Mouse (Mus musculus) heart, embryonic 16.5 days (tissue): ENCODE measurements around the gene Rps6kc1. TPM values are rescaled to one million over a fixed set of nuclear protein-coding genes. Genes with fewer than 3 reads are reported as not detected.
A peak's percentile ranks its signal among the peaks of the same experiment; 100 is the strongest.

Source experiments
- ATAC-seq: fragments of 200-750 bp; cut with Nextera tagmentation; replicated peaks from 2 replicates; pipeline ENCODE4 v1.8.0; 2017; ENCODE audit warnings: moderate number of reproducible peaks; ENCODE audit not compliant: insufficient read depth, low FRiP score; ENCODE audit errors: extremely low read depth
- H3K27ac ChIP-seq: fragments of 300-500 bp; sonication (generic); 2 replicates; pipeline ENCODE4 v1.5.1; 2014; ENCODE audit warnings: mild to moderate bottlenecking, low read length, control low read depth, moderate library complexity
- H3K27me3 ChIP-seq: fragments of 300-500 bp; sonication (generic); 2 replicates; pipeline ENCODE4 v1.6.1; 2014; ENCODE audit warnings: low read length, mixed read lengths; ENCODE audit not compliant: control insufficient read depth, insufficient read depth
- H3K36me3 ChIP-seq: fragments of 300-500 bp; sonication (generic); 2 replicates; pipeline ENCODE4 v1.6.1; 2014; ENCODE audit not compliant: control insufficient read depth, insufficient read depth
- H3K4me1 ChIP-seq: fragments of 300-500 bp; sonication (generic); 2 replicates; pipeline ENCODE4 v1.6.1; 2014; ENCODE audit warnings: low read length, mixed read lengths; ENCODE audit not compliant: control insufficient read depth, insufficient read depth
- H3K4me2 ChIP-seq: fragments of 300-500 bp; sonication (generic); 2 replicates; pipeline ENCODE4 v1.6.1; 2014; ENCODE audit warnings: low read depth, mild to moderate bottlenecking, control low read depth, low read length
- H3K4me3 ChIP-seq: fragments of 300-500 bp; sonication (generic); 2 replicates; pipeline ENCODE4 v1.5.1; 2014; ENCODE audit warnings: mild to moderate bottlenecking, control low read depth, low read length
- H3K9ac ChIP-seq: fragments of 300-500 bp; sonication (generic); 2 replicates; pipeline ENCODE4 v1.6.1; 2014; ENCODE audit warnings: low read length, control low read depth
- H3K9me3 ChIP-seq: fragments of 300-500 bp; sonication (generic); replicated peaks from 2 replicates; pipeline ENCODE4 v1.6.1; 2016; ENCODE audit warnings: low read length; ENCODE audit not compliant: control insufficient read depth
- WGBS: fragments of 180-500 bp; shearing (Covaris S2); extraction: QIAGEN DNeasy Blood & Tissue Kit; methylation state at CpG from one replicate; pipeline ENCODE4 v1.1.7; 2014; 5-methylcytosine and 5-hydroxymethylcytosine counted together
- polyA plus RNA-seq: library from polyadenylated mRNA; unstranded; fragments of >200 nt; fragmentation: Nextera tagmentation; extraction: Ambion mirVana; gene quantifications from 2 replicates; pipeline ENCODE4 v1.2.1, GENCODE M21; 2015

Rps6kc1 gene
- polyA plus RNA-seq, 1 experiment from 2014 or later: 10.3 TPM

GRCm38 (mm10) chr1:190667821-190668220, 243.7 kb downstream of the Rps6kc1 start:
- H3K27ac ChIP-seq: no peak overlapping the region
- WGBS: 96% methylated on average over 11 of the region's 11 CpGs
- no peak for ATAC-seq

GRCm38 (mm10) chr1:190667326-190667725, 244.2 kb downstream of the Rps6kc1 start:
- no peaks in the 10 kb centered on the region for H3K36me3 ChIP-seq
- H3K27ac ChIP-seq: no peak overlapping the region
- H3K4me3 ChIP-seq: no peak overlapping the region
- H3K9ac ChIP-seq: no peak overlapping the region
- no peak overlapping the region for H3K4me2 ChIP-seq
- no peaks in the 10 kb centered on the region for H3K27me3 ChIP-seq
- 75% methylated on average over 5 of the region's 5 CpGs for WGBS
- peaks cover 14% of the 10 kb centered on the region for H3K4me1 ChIP-seq
- H3K9me3 ChIP-seq: no peaks in the 10 kb centered on the region
- ATAC-seq: no peak

More at GRCm38 (mm10) chr1:190667821-190668220, 243.7 kb downstream of the Rps6kc1 start:
- H3K9me3 ChIP-seq: no peaks in the 10 kb centered on the region
- no peak overlapping the region for H3K9ac ChIP-seq
- H3K27me3 ChIP-seq: no peaks in the 10 kb centered on the region
- H3K36me3 ChIP-seq: no peaks in the 10 kb centered on the region
- H3K4me2 ChIP-seq: no peak overlapping the region
- H3K4me3 ChIP-seq: no peak overlapping the region
- H3K4me1 ChIP-seq: peaks cover 14% of the 10 kb centered on the region

- 90% methylated on average over 8 of the region's 8 CpGs for WGBS
- Histone ChIP-seq H3K9me3 (no peaks in the 10 kb centered on the region), H3K27me3 (no peaks in the 10 kb centered on the region), H3K27ac (no peak overlapping the region), H3K36me3 (no peaks in the 10 kb centered on the region), H3K4me1 (peaks cover 17% of the 10 kb centered on the region), H3K9ac (no peak overlapping the region), H3K4me2 (no peak overlapping the region), H3K4me3 (no peak overlapping the region)
- ATAC-seq: no peak
Observed at GRCm38 (mm10) chr1:190665490-190665875, 246.1 kb downstream of the Rps6kc1 start.

- H3K4me1 ChIP-seq: peaks cover 23% of the 10 kb centered on the region
- WGBS: 78% methylated on average over 21 of the region's 21 CpGs
Observed at GRCm38 (mm10) chr1:190664767-190665489, 246.6 kb downstream of the Rps6kc1 start.

GRCm38 (mm10) chr1:190663996-190664395, 247.6 kb downstream of the Rps6kc1 start:
- no peak overlapping the region for H3K27ac ChIP-seq
- H3K4me3 ChIP-seq: no peak overlapping the region
- H3K4me2 ChIP-seq: no peak overlapping the region
- no peaks in the 10 kb centered on the region for H3K27me3 ChIP-seq
- no peak for ATAC-seq
- H3K4me1 ChIP-seq: peaks cover 18% of the 10 kb centered on the region
- H3K9me3 ChIP-seq: no peaks in the 10 kb centered on the region
- no peaks in the 10 kb centered on the region for H3K36me3 ChIP-seq
- WGBS: 86% methylated on average over 4 of the region's 4 CpGs
- no peak overlapping the region for H3K9ac ChIP-seq

More at GRCm38 (mm10) chr1:190664767-190665489, 246.6 kb downstream of the Rps6kc1 start:
- ATAC-seq: no peak
- no peak overlapping the region for H3K4me2 ChIP-seq
- H3K27me3 ChIP-seq: no peaks in the 10 kb centered on the region
- no peak overlapping the region for H3K9ac ChIP-seq
- no peak overlapping the region for H3K4me3 ChIP-seq
- H3K36me3 ChIP-seq: no peaks in the 10 kb centered on the region
- H3K9me3 ChIP-seq: no peaks in the 10 kb centered on the region
- no peak overlapping the region for H3K27ac ChIP-seq

GRCm38 (mm10) chr1:190662736-190663135, 248.8 kb downstream of the Rps6kc1 start:
- Histone ChIP-seq H3K36me3 (no peaks in the 10 kb centered on the region), H3K27ac (no peak overlapping the region), H3K4me3 (no peak overlapping the region), H3K9me3 (no peaks in the 10 kb centered on the region), H3K9ac (no peak overlapping the region), H3K4me2 (no peak overlapping the region), H3K4me1 (peaks cover 11% of the 10 kb centered on the region; the same call in 1 of the 2 replicates), H3K27me3 (no peaks in the 10 kb centered on the region)
- no peak for ATAC-seq
- WGBS: 76% methylated on average over 5 of the region's 5 CpGs

GRCm38 (mm10) chr1:190661764-190662163, 249.8 kb downstream of the Rps6kc1 start:
- peaks cover 11% of the 10 kb centered on the region; the same call in 1 of the 2 replicates for H3K4me1 ChIP-seq
- WGBS: 61% methylated on average over 4 of the region's 4 CpGs

DNA sequence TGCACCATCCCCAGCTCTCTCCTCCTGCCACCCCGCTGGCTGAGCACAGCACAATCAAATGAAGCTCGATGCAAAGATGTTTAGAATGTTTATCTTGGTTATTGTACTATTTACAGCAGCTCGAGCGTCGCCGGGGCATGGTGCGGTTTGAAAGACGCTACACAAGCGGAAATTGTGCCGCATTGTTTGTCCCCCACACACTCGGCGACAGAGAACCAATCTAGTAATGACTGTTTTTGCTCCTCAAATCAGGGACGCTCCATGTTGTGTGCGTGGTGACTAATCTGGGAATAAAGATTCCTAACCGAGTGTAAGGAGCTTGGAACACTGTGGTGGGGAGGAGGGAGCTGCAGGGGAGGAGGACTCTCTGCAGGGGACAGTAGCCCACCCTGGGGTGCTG, 250.3 kb downstream of the Rps6kc1 start:
- no peak for ATAC-seq
- Histone ChIP-seq H3K27ac (no peak overlapping the region), H3K4me2 (no peak overlapping the region), H3K27me3 (no peaks in the 10 kb centered on the region), H3K4me1 (peaks cover 11% of the 10 kb centered on the region; the same call in 1 of the 2 replicates), H3K9ac (no peak overlapping the region), H3K9me3 (no peaks in the 10 kb centered on the region), H3K4me3 (no peak overlapping the region), H3K36me3 (no peaks in the 10 kb centered on the region)
- WGBS: 69% methylated on average over 15 of the region's 15 CpGs

More at GRCm38 (mm10) chr1:190661764-190662163, 249.8 kb downstream of the Rps6kc1 start:
- Histone ChIP-seq H3K4me3 (no peak overlapping the region), H3K27me3 (no peaks in the 10 kb centered on the region), H3K9ac (no peak overlapping the region), H3K36me3 (no peaks in the 10 kb centered on the region), H3K27ac (no peak overlapping the region), H3K4me2 (no peak overlapping the region), H3K9me3 (no peaks in the 10 kb centered on the region)
- ATAC-seq: no peak

DNA sequence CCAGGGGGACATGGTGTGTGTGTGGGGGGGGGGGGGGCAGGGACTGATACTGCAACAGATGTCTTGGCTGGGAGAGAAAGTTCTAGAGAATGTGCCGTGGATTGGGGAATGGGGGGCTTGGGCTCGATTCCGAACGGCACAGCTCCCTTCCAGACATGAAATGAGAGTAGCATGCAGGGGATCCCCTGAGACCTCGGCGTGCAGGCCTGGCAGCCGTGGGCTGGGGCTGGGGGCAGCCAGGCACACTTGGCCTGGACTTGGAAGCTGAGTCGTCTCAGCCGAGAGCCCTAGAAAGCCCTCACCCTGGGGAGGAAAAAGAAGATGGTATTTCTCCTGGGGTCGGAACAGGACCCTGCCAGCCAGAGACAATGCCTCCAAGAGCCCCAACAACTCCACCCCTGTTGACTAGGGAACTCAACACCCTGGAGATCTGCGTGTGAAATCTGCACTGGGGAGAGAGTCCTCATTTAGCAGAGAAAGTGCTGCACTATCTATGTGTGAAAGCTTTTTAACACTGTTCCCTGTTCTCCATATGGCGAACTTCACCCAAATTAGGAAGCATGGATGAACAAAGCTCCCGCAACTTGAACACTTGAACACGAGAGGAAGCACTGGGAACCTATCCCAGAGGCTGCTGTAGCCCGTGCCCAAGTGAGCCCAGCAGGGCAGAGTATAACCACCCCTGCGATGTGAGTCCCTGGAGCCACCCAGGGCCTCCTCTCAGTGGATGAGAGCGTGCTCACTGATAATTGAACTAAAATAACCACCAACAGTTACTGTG, 251.7 kb downstream of the Rps6kc1 start:
- no peak overlapping the region for H3K4me3 ChIP-seq
- 57% methylated on average over 17 of the region's 17 CpGs for WGBS
- ATAC-seq: peak; percentile 82
- peak overlapping the region; percentile 12; the same call in 1 of the 2 replicates for H3K27ac ChIP-seq
- no peaks in the 10 kb centered on the region for H3K36me3 ChIP-seq
- no peak overlapping the region for H3K4me2 ChIP-seq
- no peaks in the 10 kb centered on the region for H3K9me3 ChIP-seq
- H3K4me1 ChIP-seq: peaks cover 16% of the 10 kb centered on the region
- no peaks in the 10 kb centered on the region for H3K27me3 ChIP-seq
- H3K9ac ChIP-seq: no peak overlapping the region
